Mouse (Mus musculus) forebrain, embryonic 12.5 days (tissue): ENCODE results near the gene Hamp2. TPM values are rescaled to one million over a fixed set of nuclear protein-coding genes. Genes with fewer than 3 reads are reported as not detected.
"Not testable (repeated sequence)": the region's sequence is repeated elsewhere in the genome, so short reads cannot be mapped to it uniquely, and the experiment has no call there.

Experiments used
- ATAC-seq: fragments of 200-750 bp; cut with Nextera tagmentation; 2 replicates; pipeline ENCODE4 v1.8.0; 2017; ENCODE audit warnings: moderate TSS enrichment; ENCODE audit not compliant: low FRiP score
- H3K27ac ChIP-seq: fragments of 300-500 bp; sonication (generic); 2 replicates; pipeline ENCODE4 v1.5.1; 2016; ENCODE audit warnings: mild to moderate bottlenecking
- H3K27me3 ChIP-seq: fragments of 300-500 bp; sonication (generic); 2 replicates; pipeline ENCODE4 v1.6.1; 2016; ENCODE audit warnings: mild to moderate bottlenecking
- H3K36me3 ChIP-seq: fragments of 300-500 bp; sonication (generic); replicated peaks from 2 replicates; pipeline ENCODE4 v1.6.1; 2016; ENCODE audit warnings: mild to moderate bottlenecking
- H3K4me1 ChIP-seq: fragments of 300-500 bp; sonication (generic); 2 replicates; pipeline ENCODE4 v1.6.1; 2016
- H3K4me2 ChIP-seq: fragments of 300-500 bp; sonication (generic); 2 replicates; pipeline ENCODE4 v1.6.1; 2016; ENCODE audit warnings: mild to moderate bottlenecking, moderate library complexity
- H3K4me3 ChIP-seq: fragments of 300-500 bp; sonication (generic); replicated peaks from 2 replicates; pipeline ENCODE4 v1.5.1; 2016; ENCODE audit warnings: mild to moderate bottlenecking
- H3K9ac ChIP-seq: fragments of 300-500 bp; sonication (generic); 2 replicates; pipeline ENCODE4 v1.6.1; 2016; ENCODE audit warnings: mild to moderate bottlenecking
- H3K9me3 ChIP-seq: fragments of 300-500 bp; sonication (generic); 2 replicates; pipeline ENCODE4 v1.6.1; 2016
- WGBS: fragments of 180-500 bp; shearing (Covaris S2); methylation state at CpG from one replicate; pipeline ENCODE4 v1.1.7; 2016; 5-methylcytosine and 5-hydroxymethylcytosine counted together
- polyA plus RNA-seq: library from polyadenylated mRNA; unstranded; fragments of >200 nt; fragmentation: Nextera tagmentation; extraction: Ambion mirVana; gene quantifications from 2 replicates; pipeline ENCODE4 v1.2.1, GENCODE M21; 2016

Hamp2 gene
- polyA plus RNA-seq, 1 experiment from 2014 or later = not detected

DNA sequence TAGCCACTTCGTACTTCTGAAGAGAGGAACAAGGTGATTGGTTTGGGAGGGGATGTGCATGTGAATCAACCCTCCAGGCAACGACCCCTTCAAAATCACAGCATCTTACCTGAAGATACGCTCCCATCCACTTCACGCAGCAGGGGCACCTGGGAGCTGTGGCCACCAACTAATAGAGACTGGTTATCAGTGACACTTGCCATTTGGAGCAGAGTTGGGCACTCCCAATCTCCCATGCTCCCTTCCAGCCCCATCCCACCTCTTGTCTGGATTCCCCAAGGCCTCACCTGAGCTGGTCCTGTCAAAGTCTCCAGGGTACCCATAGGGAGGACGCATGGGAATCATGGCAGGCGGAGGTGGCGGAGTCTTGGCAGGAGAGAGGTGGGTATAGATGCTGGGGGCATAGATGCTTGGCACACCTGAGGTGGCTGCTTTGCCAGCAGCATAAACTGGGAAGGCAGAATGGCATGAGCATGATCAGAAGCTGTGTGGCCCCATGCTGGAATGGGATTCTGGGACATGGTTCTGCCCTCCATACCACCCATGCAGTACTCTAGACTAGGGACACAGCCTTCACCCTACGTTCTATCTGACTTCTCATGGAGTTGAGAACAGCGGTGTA is 34.5 kb upstream of the Hamp2 start:
- Histone ChIP-seq H3K4me3 (no peak overlapping the region), H3K4me1 (peaks cover 24% of the 10 kb centered on the region), H3K27me3 (no peaks in the 10 kb centered on the region), H3K9me3 (no peaks in the 10 kb centered on the region), H3K9ac (no peak overlapping the region), H3K4me2 (no peak overlapping the region; the same call in 1 of the 2 replicates), H3K27ac (no peak overlapping the region), H3K36me3 (peaks cover 24% of the 10 kb centered on the region)
- 96% methylated on average over 9 of the region's 9 CpGs for WGBS
- no peak for ATAC-seq

DNA sequence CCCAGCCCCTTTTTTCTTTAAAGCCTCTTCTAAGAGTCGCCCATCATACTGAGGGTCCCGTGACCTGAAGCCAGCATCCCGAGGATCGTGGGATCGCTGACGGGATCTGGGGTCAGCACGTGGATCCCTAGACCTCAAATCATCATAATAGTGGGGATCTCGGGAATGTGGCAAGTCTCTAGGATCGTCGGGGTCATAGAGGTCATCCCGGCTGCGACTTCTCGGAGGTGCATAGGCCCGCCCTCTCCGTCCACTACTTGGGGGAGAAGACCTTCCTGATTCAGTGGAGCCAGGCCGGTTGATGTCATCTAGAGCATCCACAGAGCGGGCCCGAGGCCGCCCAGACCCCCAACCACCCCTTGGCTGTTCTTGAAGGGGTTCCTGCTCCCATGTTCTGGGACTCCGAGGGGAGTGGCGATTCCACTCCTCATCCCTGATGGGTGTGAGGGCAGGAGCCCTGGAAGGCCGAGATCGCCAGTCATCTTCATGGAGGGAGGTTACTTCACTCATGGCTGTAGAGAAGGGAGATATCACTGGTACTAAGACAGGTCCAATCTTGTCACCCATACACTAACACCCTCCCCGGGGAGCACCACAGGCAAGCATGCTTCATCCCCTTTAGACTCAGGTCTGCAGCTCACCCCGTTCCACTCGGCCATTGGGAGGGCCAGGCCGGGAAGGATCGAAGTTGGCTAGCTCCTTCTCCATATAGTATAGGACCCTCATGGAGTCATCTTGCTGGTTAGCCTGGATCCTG is 33.8 kb upstream of the Hamp2 start:
- Histone ChIP-seq H3K9me3 (no peaks in the 10 kb centered on the region), H3K9ac (peak overlapping the region; percentile 99), H3K4me2 (peak overlapping the region; percentile 91), H3K27me3 (no peaks in the 10 kb centered on the region), H3K36me3 (peaks cover 31% of the 10 kb centered on the region), H3K4me1 (peaks cover 24% of the 10 kb centered on the region), H3K27ac (peak overlapping the region; percentile 99), H3K4me3 (peak overlapping the region; percentile 100)
- ATAC-seq = no peak
- WGBS = 79% methylated on average over 28 of the region's 28 CpGs

DNA sequence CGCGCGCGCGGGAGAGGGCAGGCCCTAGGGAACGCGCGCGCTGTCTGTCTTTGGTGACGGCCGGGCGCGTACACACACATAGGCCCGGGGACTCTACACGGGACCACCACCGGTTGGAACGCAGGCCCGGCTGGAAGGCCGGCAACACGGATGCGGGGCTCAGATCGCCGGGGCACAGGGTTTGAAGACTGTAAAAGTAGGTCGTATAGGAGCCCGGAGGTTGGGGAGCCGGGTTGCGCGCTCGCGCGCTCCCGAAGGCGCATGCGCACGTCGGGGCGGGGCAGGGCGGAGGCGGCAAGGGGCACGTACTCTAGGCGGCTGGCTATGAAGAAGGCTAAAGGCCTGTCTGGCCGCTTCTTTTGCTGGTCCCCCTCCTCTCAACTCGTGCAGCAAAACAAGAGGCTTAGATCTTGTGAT is 32.9 kb upstream of the Hamp2 start:
- under 1% methylated on average over 42 of the region's 43 CpGs for WGBS
- ATAC-seq = peak; percentile 69
- Histone ChIP-seq H3K36me3 (peaks cover 40% of the 10 kb centered on the region), H3K27me3 (no peaks in the 10 kb centered on the region), H3K4me1 (peaks cover 24% of the 10 kb centered on the region), H3K27ac (peak overlapping the region; percentile 99), H3K4me3 (peak overlapping the region; percentile 100), H3K9me3 (no peaks in the 10 kb centered on the region), H3K9ac (peak overlapping the region; percentile 99), H3K4me2 (peak overlapping the region; percentile 91)

DNA sequence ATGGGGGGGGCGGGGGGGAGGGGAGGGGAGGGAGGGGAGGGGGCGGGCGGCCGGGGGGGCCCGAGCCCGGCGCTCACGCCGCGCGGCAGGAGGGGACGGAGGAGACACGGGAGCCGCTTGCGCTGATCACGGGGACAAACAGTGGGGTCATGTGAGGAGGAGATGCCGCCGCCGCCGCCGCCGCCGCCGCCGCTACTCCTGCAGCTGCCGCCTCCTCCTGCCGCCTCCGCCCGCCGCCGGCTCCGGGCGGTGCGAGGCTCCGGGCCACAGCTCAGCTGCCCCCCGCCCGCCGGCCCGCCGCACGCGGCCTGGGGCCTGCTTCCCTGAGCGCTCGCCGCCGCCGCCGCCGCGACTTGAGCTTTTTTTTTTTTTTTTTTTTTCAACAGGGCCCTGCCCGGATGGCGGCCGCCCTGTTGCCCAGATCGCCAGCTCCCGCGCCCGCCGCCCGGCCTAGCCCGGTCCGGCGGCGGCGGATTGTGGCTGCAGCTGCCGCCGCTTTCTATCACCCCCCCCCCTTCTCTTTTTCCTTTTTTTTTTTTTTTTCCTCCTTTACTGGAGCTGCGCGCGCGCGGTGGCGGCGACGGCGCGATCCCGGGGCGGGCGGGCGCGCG is 32.4 kb upstream of the Hamp2 start, which contains the start of gene Usf2:
Gene Usf2 (minus strand): TSS at position 48 of the 611 bp plus-strand sequence.
- peak; percentile 62 for ATAC-seq
- Histone ChIP-seq H3K9me3 (no peaks in the 10 kb centered on the region), H3K36me3 (peaks cover 43% of the 10 kb centered on the region), H3K9ac (peak within 1 kb of the TSS; percentile 99), H3K4me1 (peaks cover 24% of the 10 kb centered on the region), H3K27me3 (no peaks in the 10 kb centered on the region), H3K27ac (peak within 1 kb of the TSS; percentile 99), H3K4me2 (peak within 1 kb of the TSS; percentile 91), H3K4me3 (peak within 1 kb of the TSS; percentile 100)
- WGBS = under 1% methylated on average over 31 of the region's 82 CpGs

DNA sequence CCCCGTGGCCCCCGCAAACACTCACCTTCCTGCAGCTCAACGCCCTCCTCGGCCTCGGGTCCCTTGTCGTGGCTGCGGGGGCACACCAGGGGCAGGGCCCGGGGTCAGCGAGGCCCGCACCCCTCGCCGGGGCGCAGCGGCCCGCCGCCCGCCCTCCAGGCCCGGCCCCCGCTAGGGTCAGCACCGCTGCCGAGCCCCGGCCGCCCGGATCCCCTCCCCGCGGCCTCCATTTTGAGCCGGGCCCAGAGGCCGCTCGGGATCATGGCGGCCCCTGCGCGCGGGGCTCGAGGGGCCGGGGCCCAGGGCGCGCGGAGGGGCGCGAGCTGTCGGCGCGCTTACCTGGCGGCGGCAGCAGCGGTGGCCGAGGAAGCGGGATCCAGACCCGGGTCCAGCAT is 31.9 kb upstream of the Hamp2 start:
- Histone ChIP-seq H3K36me3 (peaks cover 47% of the 10 kb centered on the region), H3K4me2 (peak overlapping the region; percentile 91), H3K4me1 (peaks cover 24% of the 10 kb centered on the region), H3K27ac (peak overlapping the region; percentile 99), H3K9ac (peak overlapping the region; percentile 99), H3K27me3 (no peaks in the 10 kb centered on the region), H3K4me3 (peak overlapping the region; percentile 100), H3K9me3 (no peaks in the 10 kb centered on the region)
- ATAC-seq = peak; percentile 49
- under 1% methylated on average over 29 of the region's 49 CpGs for WGBS

DNA sequence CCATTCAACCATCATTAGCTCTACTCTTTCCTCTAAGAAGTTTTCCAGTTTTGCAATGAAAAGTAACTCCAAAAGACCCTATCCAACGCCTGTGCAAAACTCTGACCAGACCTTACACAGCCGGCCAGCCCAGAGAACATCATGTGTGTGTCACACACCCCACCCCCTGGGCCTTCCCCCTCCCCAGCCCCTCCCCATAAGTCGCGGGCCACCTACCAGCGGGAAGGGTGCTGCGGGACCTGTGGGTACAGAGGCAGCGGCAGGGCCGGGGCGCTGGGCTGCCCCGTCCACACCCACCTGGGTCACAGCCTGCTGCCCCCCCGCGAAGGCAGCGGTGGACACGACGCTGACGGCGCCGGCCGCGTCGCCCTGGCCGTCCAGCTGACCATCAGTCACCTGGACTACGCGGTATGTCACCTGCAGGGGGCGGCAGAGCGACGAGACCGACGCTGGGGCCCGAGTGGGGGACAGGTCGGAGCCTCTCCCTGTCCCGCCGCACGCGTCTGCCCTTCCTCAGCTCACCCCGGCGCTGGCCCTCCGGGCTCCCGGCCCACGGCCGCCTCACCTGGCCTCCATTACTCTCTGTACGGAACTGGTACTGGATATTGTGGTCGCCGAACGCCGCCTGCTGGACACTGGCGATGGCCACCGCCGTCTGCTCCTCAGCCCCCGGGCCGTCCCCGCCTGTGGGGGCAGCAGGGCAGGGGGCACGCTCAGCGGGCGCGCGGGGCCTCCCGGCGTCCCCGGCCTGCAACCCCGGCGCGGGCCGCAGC is 31.3 kb upstream of the Hamp2 start:
- Histone ChIP-seq H3K4me1 (peaks cover 24% of the 10 kb centered on the region), H3K4me2 (peak overlapping the region; percentile 91), H3K27me3 (no peaks in the 10 kb centered on the region), H3K9me3 (no peaks in the 10 kb centered on the region), H3K36me3 (peaks cover 52% of the 10 kb centered on the region), H3K9ac (peak overlapping the region; percentile 99), H3K27ac (peak overlapping the region; percentile 99), H3K4me3 (peak overlapping the region; percentile 100)
- WGBS = under 1% methylated on average over 63 of the region's 64 CpGs
- ATAC-seq = peak; percentile 81

DNA sequence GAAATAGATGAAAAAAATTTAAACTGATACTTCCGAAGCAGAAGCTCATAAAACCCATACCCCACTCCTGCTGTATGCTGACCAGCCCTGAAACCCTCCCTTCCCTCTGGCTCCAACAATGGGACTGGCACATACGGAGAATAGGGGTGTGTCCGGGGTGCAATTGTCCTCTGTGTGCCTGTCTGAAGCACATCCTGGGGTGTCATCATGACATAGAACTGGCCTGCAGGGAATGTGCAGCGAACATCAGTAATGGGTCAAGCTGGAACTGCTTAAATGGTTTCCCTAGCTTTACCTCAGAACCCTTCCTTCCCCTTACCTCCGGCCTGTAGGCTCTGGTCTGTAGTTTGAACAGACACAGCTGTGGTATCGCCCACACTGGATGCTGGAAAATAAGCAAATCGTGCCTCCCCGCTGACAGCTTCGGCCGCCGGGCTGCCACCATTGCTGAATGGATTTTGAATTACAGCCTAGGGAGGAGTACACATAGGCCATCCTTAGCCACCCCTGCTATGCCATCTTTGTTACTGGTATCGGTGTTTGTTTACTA is 30.6 kb upstream of the Hamp2 start:
- Histone ChIP-seq H3K4me1 (peaks cover 24% of the 10 kb centered on the region), H3K4me2 (peak overlapping the region; percentile 91), H3K36me3 (peaks cover 60% of the 10 kb centered on the region), H3K27me3 (no peaks in the 10 kb centered on the region), H3K4me3 (peak overlapping the region; percentile 100), H3K9me3 (no peaks in the 10 kb centered on the region), H3K9ac (peak overlapping the region; percentile 99; the same call in 1 of the 2 replicates), H3K27ac (no peak overlapping the region)
- WGBS = 89% methylated on average over 12 of the region's 12 CpGs
- no peak for ATAC-seq

DNA sequence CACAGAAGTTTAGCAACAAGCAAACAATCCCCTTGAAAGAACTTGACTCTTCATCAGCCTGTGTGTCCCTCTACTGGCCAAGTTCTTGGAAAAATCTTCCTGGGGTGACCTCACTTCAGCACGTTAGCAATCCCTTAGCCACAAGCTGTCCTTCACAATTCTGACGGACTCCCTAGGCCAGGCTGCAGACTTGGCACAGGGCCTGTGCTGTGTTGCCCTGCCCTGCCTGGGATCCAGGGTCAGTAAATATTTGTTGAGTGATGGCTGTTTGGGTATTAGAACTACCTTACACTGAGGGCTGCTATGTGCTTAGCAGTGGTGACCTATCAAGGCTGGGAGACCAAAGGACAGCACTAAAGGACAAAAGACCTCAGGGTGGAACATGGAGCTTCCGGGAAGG is 29.6 kb upstream of the Hamp2 start:
- ATAC-seq = no peak

DNA sequence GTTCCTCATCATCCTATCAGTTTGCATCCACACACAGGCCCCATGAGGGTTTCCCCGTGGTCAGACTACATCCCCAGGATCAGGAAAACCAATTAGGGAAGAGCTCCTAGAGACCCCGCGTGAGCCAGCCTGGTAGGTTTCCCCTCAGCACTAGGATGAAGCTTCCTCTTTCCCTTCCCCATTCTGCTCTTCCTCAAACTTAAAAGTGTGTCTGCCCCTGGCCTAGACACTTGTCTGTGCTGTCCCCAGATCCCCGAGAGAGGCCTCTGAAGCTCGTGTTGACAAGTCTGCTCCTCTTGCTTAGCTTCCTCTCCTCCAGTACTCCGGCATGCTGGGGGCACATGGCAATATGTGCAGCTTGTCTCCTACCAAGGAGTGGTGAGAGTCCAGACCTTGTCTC is 29.0 kb upstream of the Hamp2 start:
- H3K4me1 ChIP-seq = peaks cover 23% of the 10 kb centered on the region
- H3K9ac ChIP-seq = no peak overlapping the region
- no peak for ATAC-seq
- no peaks in the 10 kb centered on the region for H3K27me3 ChIP-seq
- 87% methylated on average over 6 of the region's 6 CpGs for WGBS
- H3K27ac ChIP-seq = no peak overlapping the region
- no peak overlapping the region for H3K4me3 ChIP-seq
- H3K4me2 ChIP-seq = no peak overlapping the region
- H3K36me3 ChIP-seq = peaks cover 66% of the 10 kb centered on the region
- no peaks in the 10 kb centered on the region for H3K9me3 ChIP-seq

More for the DNA sequence above, 29.6 kb upstream of the Hamp2 start:
- Histone ChIP-seq H3K9me3 (no peaks in the 10 kb centered on the region), H3K36me3 (peaks cover 68% of the 10 kb centered on the region), H3K27me3 (no peaks in the 10 kb centered on the region), H3K4me2 (no peak overlapping the region), H3K4me3 (no peak overlapping the region), H3K27ac (no peak overlapping the region), H3K9ac (no peak overlapping the region), H3K4me1 (peaks cover 24% of the 10 kb centered on the region)
- whole genome bisulfite sequencing = 92% methylated on average over 3 of the region's 3 CpGs

DNA sequence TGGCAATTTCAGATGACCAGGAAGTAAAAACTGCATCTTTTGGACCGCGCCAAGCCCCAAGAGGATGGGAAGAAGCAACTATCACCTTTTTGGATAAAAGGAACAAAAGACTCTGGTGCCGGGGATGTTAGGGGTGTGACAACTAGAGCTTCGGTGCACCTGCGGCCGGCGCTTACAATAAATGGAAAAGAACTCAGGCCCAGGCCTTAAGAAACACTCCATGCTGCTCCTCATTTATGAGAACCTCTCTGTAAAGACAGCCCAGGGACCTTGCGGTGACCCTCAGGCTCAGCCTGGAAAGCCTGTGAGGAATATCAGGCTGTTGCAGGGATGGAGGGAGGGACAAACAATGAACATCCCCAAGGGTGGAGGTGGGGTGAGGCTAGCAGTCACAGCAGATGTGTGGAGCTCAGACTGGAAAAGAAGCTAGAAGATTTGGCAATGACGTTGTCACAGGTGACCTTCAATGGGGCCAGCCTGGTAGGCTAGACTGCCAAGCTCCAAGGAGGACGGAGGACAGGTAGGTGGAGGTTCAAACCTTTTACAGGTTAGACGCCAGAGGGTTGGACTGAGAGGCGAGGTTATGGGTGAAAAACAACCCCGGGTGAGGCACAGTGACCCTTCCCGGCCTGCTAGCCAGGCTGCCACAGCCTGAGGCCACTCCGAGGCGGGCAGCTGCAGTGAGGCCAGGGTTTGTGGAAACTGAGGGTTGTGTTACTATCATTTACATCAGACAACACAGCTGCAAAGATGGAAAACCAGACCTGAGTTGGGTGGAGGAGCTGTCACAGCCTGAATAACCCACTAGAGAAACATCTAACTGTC is 28.2 kb upstream of the Hamp2 start:
- Histone ChIP-seq H3K4me2 (no peak overlapping the region), H3K36me3 (peaks cover 63% of the 10 kb centered on the region), H3K27ac (no peak overlapping the region), H3K9me3 (no peaks in the 10 kb centered on the region), H3K4me3 (no peak overlapping the region), H3K27me3 (no peaks in the 10 kb centered on the region), H3K9ac (no peak overlapping the region), H3K4me1 (peaks cover 15% of the 10 kb centered on the region)
- 93% methylated on average over 16 of the region's 16 CpGs for WGBS
- ATAC-seq = no peak

DNA sequence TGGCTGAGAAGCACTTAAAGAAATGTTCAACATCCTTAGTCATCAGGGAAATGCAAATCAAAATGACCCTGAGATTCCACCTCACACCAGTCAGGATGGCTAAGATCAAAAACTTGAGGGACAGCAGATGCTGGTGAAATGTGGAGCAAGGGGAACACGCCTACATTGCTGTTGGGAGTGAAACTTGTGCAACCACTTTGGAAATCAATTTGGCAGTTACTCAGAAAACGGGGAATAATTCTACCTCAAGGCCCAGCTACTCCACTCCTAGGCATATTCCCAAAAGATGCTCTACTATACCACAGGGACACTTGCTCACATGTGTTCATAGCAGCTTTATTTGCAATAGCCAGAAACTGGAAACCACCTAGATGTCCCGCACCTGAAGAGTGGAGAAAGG is 25.4 kb upstream of the Hamp2 start:
- not testable (repeated sequence) for H3K4me1 ChIP-seq, H3K4me2 ChIP-seq, H3K9ac ChIP-seq, ATAC-seq, H3K9me3 ChIP-seq, H3K27me3 ChIP-seq, H3K4me3 ChIP-seq, H3K27ac ChIP-seq
- 87% methylated on average over 3 of the region's 3 CpGs for WGBS
- H3K36me3 ChIP-seq = peaks cover 76% of the 10 kb centered on the region
